Mouse (Mus musculus) liver, embryonic 12.5 days (tissue): ENCODE measurements around the gene Tcp11l2. TPM values are rescaled to one million over a fixed set of nuclear protein-coding genes. Genes with fewer than 3 reads are reported as not detected.

Source experiments
- ATAC-seq: fragments of 200-750 bp; cut with Nextera tagmentation; 2 replicates; pipeline ENCODE4 v1.8.0; 2017; ENCODE audit warnings: moderate number of reproducible peaks, mild to moderate bottlenecking, moderate library complexity
- H3K27ac ChIP-seq: fragments of 300-500 bp; sonication (generic); 2 replicates; pipeline ENCODE4 v1.5.1; 2016; ENCODE audit warnings: mild to moderate bottlenecking
- H3K27me3 ChIP-seq: fragments of 300-500 bp; sonication (generic); replicated peaks from 2 replicates; pipeline ENCODE4 v1.6.1; 2016; ENCODE audit warnings: mild to moderate bottlenecking, moderate library complexity
- H3K36me3 ChIP-seq: fragments of 300-500 bp; sonication (generic); 2 replicates; pipeline ENCODE4 v1.6.1; 2016; ENCODE audit warnings: mild to moderate bottlenecking, moderate library complexity
- H3K4me1 ChIP-seq: fragments of 300-500 bp; sonication (generic); 2 replicates; pipeline ENCODE4 v1.6.1; 2016
- H3K4me2 ChIP-seq: fragments of 300-500 bp; sonication (generic); 2 replicates; pipeline ENCODE4 v1.6.1; 2016; ENCODE audit warnings: mild to moderate bottlenecking, moderate library complexity
- H3K4me3 ChIP-seq: fragments of 300-500 bp; sonication (generic); 2 replicates; pipeline ENCODE4 v1.5.1; 2016; ENCODE audit warnings: mild to moderate bottlenecking, moderate library complexity
- H3K9ac ChIP-seq: fragments of 300-500 bp; sonication (generic); 2 replicates; pipeline ENCODE4 v1.6.1; 2016; ENCODE audit warnings: mild to moderate bottlenecking, moderate library complexity
- H3K9me3 ChIP-seq: fragments of 300-500 bp; sonication (generic); replicated peaks from 2 replicates; pipeline ENCODE4 v1.6.1; 2016; ENCODE audit warnings: mild to moderate bottlenecking, moderate library complexity
- WGBS: fragments of 180-500 bp; shearing (Covaris S2); methylation state at CpG from one replicate; pipeline ENCODE4 v1.1.7; 2016; ENCODE audit not compliant: insufficient replicate concordance; 5-methylcytosine and 5-hydroxymethylcytosine counted together
- polyA plus RNA-seq: library from polyadenylated mRNA; unstranded; fragments of >200 nt; fragmentation: Nextera tagmentation; extraction: Ambion mirVana; gene quantifications from 2 replicates; pipeline ENCODE4 v1.2.1, GENCODE M21; 2016

Gene Tcp11l2
- polyA plus RNA-seq, 1 experiment from 2014 or later: 28.7 TPM

GRCm38 (mm10) chr10:84611664-84612063, 35.2 kb downstream of the Tcp11l2 start:
- WGBS: 33% methylated on average over 3 of the region's 3 CpGs
- ATAC-seq: no peak

GRCm38 (mm10) chr10:84612281-84612680, 35.9 kb downstream of the Tcp11l2 start:
- no peak overlapping the region for H3K27ac ChIP-seq
- no peak overlapping the region for H3K4me3 ChIP-seq
- ATAC-seq: no peak
- H3K9me3 ChIP-seq: no peaks in the 10 kb centered on the region
- no peak overlapping the region for H3K4me2 ChIP-seq
- no peaks in the 10 kb centered on the region for H3K27me3 ChIP-seq
- 63% methylated on average over 2 of the region's 2 CpGs for WGBS
- no peak overlapping the region for H3K9ac ChIP-seq
- no peaks in the 10 kb centered on the region for H3K36me3 ChIP-seq
- H3K4me1 ChIP-seq: peaks cover 19% of the 10 kb centered on the region

More at GRCm38 (mm10) chr10:84611664-84612063, 35.2 kb downstream of the Tcp11l2 start:
- no peaks in the 10 kb centered on the region for H3K9me3 ChIP-seq
- H3K27ac ChIP-seq: no peak overlapping the region
- H3K4me2 ChIP-seq: no peak overlapping the region
- no peaks in the 10 kb centered on the region for H3K36me3 ChIP-seq
- H3K4me3 ChIP-seq: no peak overlapping the region
- no peaks in the 10 kb centered on the region for H3K27me3 ChIP-seq
- peaks cover 19% of the 10 kb centered on the region for H3K4me1 ChIP-seq
- H3K9ac ChIP-seq: no peak overlapping the region

- WGBS: 72% methylated on average over 8 of the region's 8 CpGs
- Histone ChIP-seq H3K27ac (no peak overlapping the region), H3K4me1 (peaks cover 19% of the 10 kb centered on the region), H3K36me3 (no peaks in the 10 kb centered on the region), H3K4me3 (no peak overlapping the region), H3K27me3 (no peaks in the 10 kb centered on the region), H3K9me3 (no peaks in the 10 kb centered on the region), H3K4me2 (no peak overlapping the region), H3K9ac (no peak overlapping the region)
- no peak for ATAC-seq
These were observed 36.9 kb downstream of the Tcp11l2 start for GRCm38 (mm10) chr10:84613366-84613765.

- no peaks in the 10 kb centered on the region for H3K36me3 ChIP-seq
- H3K4me2 ChIP-seq: no peak overlapping the region
- H3K9me3 ChIP-seq: no peaks in the 10 kb centered on the region
- no peak for ATAC-seq
- WGBS: 49% methylated on average over 3 of the region's 3 CpGs
- H3K4me3 ChIP-seq: no peak overlapping the region
- H3K27ac ChIP-seq: no peak overlapping the region
- H3K9ac ChIP-seq: no peak overlapping the region
- H3K4me1 ChIP-seq: peaks cover 19% of the 10 kb centered on the region
- no peaks in the 10 kb centered on the region for H3K27me3 ChIP-seq
These were observed 38.6 kb downstream of the Tcp11l2 start for GRCm38 (mm10) chr10:84615076-84615475.

- H3K4me3 ChIP-seq: peak within 1 kb of the TSS; percentile 70
- peak; percentile 97 for ATAC-seq
These were observed 45.7 kb downstream of the Tcp11l2 start, which contains the start of gene Polr3b for GRCm38 (mm10) chr10:84621826-84622790. Polr3b (plus strand) TSS chr10:84622292.

GRCm38 (mm10) chr10:84631182-84631581, 54.8 kb downstream of the Tcp11l2 start:
- no peaks in the 10 kb centered on the region for H3K27me3 ChIP-seq
- no peak overlapping the region for H3K4me2 ChIP-seq
- H3K4me3 ChIP-seq: no peak overlapping the region
- peak; percentile 46; the same call in 1 of the 2 replicates for ATAC-seq
- H3K9ac ChIP-seq: no peak overlapping the region
- no peaks in the 10 kb centered on the region for H3K9me3 ChIP-seq
- no peaks in the 10 kb centered on the region for H3K4me1 ChIP-seq
- peaks cover 50% of the 10 kb centered on the region for H3K36me3 ChIP-seq
- no peak overlapping the region for H3K27ac ChIP-seq
- 54% methylated on average over 5 of the region's 5 CpGs for WGBS

More at GRCm38 (mm10) chr10:84621826-84622790, 45.7 kb downstream of the Tcp11l2 start, which contains the start of gene Polr3b:
- H3K4me2 ChIP-seq: peak within 1 kb of the TSS; percentile 89
- WGBS: 6% methylated on average over 53 of the region's 53 CpGs
- no peaks in the 10 kb centered on the region for H3K9me3 ChIP-seq
- H3K36me3 ChIP-seq: 0 out of 2 replicates have a peak, but pooled peaks cover 2% of the 10 kb centered on the region
- peak within 1 kb of the TSS; percentile 74 for H3K9ac ChIP-seq
- peak within 1 kb of the TSS; percentile 96 for H3K27ac ChIP-seq
- H3K4me1 ChIP-seq: peaks cover 25% of the 10 kb centered on the region
- H3K27me3 ChIP-seq: no peaks in the 10 kb centered on the region

- Histone ChIP-seq H3K27me3 (no peaks in the 10 kb centered on the region), H3K4me1 (no peaks in the 10 kb centered on the region), H3K36me3 (peaks cover 57% of the 10 kb centered on the region), H3K4me2 (no peak overlapping the region), H3K9ac (no peak overlapping the region), H3K9me3 (no peaks in the 10 kb centered on the region), H3K27ac (no peak overlapping the region), H3K4me3 (no peak overlapping the region)
- WGBS: 79% methylated on average over 4 of the region's 4 CpGs
- ATAC-seq: no peak
These were observed 55.6 kb downstream of the Tcp11l2 start for GRCm38 (mm10) chr10:84632005-84632404.

- 89% methylated on average over 10 of the region's 10 CpGs for WGBS
- Histone ChIP-seq H3K27ac (no peak overlapping the region), H3K4me3 (no peak overlapping the region), H3K27me3 (no peaks in the 10 kb centered on the region), H3K9ac (no peak overlapping the region), H3K4me2 (no peak overlapping the region), H3K4me1 (peaks cover 22% of the 10 kb centered on the region), H3K36me3 (peaks cover 75% of the 10 kb centered on the region), H3K9me3 (no peaks in the 10 kb centered on the region)
- no peak for ATAC-seq
These were observed 60.2 kb downstream of the Tcp11l2 start for GRCm38 (mm10) chr10:84636656-84637055.

- Histone ChIP-seq H3K27ac (peak overlapping the region; percentile 85; the same call in 1 of the 2 replicates), H3K9ac (no peak overlapping the region), H3K36me3 (peaks cover 72% of the 10 kb centered on the region), H3K9me3 (no peaks in the 10 kb centered on the region), H3K27me3 (no peaks in the 10 kb centered on the region), H3K4me2 (no peak overlapping the region), H3K4me1 (peaks cover 22% of the 10 kb centered on the region), H3K4me3 (no peak overlapping the region)
- 81% methylated on average over 4 of the region's 4 CpGs for WGBS
- ATAC-seq: no peak
These were observed 62.0 kb downstream of the Tcp11l2 start for GRCm38 (mm10) chr10:84638382-84638781.

GRCm38 (mm10) chr10:84639525-84640287, 63.3 kb downstream of the Tcp11l2 start:
- peak overlapping the region; percentile 2; the same call in 1 of the 2 replicates for H3K4me3 ChIP-seq
- H3K36me3 ChIP-seq: peaks cover 72% of the 10 kb centered on the region
- no peaks in the 10 kb centered on the region for H3K27me3 ChIP-seq
- H3K9ac ChIP-seq: no peak overlapping the region
- WGBS: 28% methylated on average over 4 of the region's 4 CpGs
- ATAC-seq: peak; percentile 95
- H3K9me3 ChIP-seq: no peaks in the 10 kb centered on the region
- peaks cover 22% of the 10 kb centered on the region for H3K4me1 ChIP-seq
- H3K4me2 ChIP-seq: peak overlapping the region; percentile 45
- H3K27ac ChIP-seq: peak overlapping the region; percentile 85

GRCm38 (mm10) chr10:84640861-84641260, 64.4 kb downstream of the Tcp11l2 start:
- 85% methylated on average over 7 of the region's 7 CpGs for WGBS
- Histone ChIP-seq H3K27ac (no peak overlapping the region; the same call in 1 of the 2 replicates), H3K4me2 (peak overlapping the region; percentile 45)

More at GRCm38 (mm10) chr10:84640861-84641260, 64.4 kb downstream of the Tcp11l2 start:
- Histone ChIP-seq H3K9ac (no peak overlapping the region), H3K27me3 (no peaks in the 10 kb centered on the region), H3K36me3 (peaks cover 75% of the 10 kb centered on the region), H3K4me1 (peaks cover 27% of the 10 kb centered on the region), H3K4me3 (no peak overlapping the region), H3K9me3 (no peaks in the 10 kb centered on the region)
- ATAC-seq: no peak
